Mouse (Mus musculus) MEL (cell line): ENCODE measurements around the gene Tmem268. TPM values are rescaled to one million over a fixed set of nuclear protein-coding genes. Genes with fewer than 3 reads are reported as not detected.

Experiments
- DNase-seq: peaks from one replicate; pipeline ENCODE4 v3.0.0; 2011; ENCODE audit warnings: low read depth, low spot score
- H3K27ac ChIP-seq: 2 replicates; pipeline ENCODE4 v1.5.1; 2012; ENCODE audit warnings: low read depth, mild to moderate bottlenecking, control low read depth, low read length, moderate library complexity; ENCODE audit not compliant: control insufficient read depth
- H3K27me3 ChIP-seq, 2 experiments: fragments of 150-350 bp in 1 of 2; sonication (generic) in 1 of 2; 2 replicates each; pipeline ENCODE4 v1.6.1; 2012; ENCODE audit warnings: low read length in 2 of 2, mild to moderate bottlenecking in 2 of 2, improper control_type of control experiment in 1 of 2, moderate library complexity in 1 of 2; ENCODE audit not compliant: insufficient read depth in 2 of 2, control insufficient read depth in 1 of 2
- H3K36me3 ChIP-seq, 2 experiments: 2 replicates each; pipeline ENCODE4 v1.6.1; 2012 to 2014; ENCODE audit warnings: low read length in 2 of 2, improper control_type of control experiment in 1 of 2, inconsistent platforms in 1 of 2, mild to moderate bottlenecking in 1 of 2; ENCODE audit not compliant: insufficient read depth in 2 of 2, control insufficient read depth in 1 of 2
- H3K4me1 ChIP-seq, 2 experiments: fragments of 150-350 bp in 1 of 2; sonication (generic) in 1 of 2; 2 replicates each; pipeline ENCODE4 v1.6.1; 2012; ENCODE audit warnings: low read length in 2 of 2, improper control_type of control experiment in 1 of 2, mild to moderate bottlenecking in 1 of 2; ENCODE audit not compliant: insufficient read depth in 2 of 2, control insufficient read depth in 1 of 2
- H3K4me3 ChIP-seq, 2 experiments: fragments of 150-350 bp in 1 of 2; sonication (generic) in 1 of 2; 2 replicates each; pipeline ENCODE4 v1.5.1; 2012; ENCODE audit warnings: low read depth in 2 of 2, low read length in 2 of 2, mild to moderate bottlenecking in 2 of 2, moderate library complexity in 2 of 2, control low read depth in 1 of 2, improper control_type of control experiment in 1 of 2; ENCODE audit not compliant: control insufficient read depth in 1 of 2, insufficient read depth in 1 of 2
- H3K79me2 ChIP-seq: 2 replicates; pipeline ENCODE4 v1.6.1; 2012; ENCODE audit warnings: mild to moderate bottlenecking, low read length, moderate library complexity; ENCODE audit not compliant: control insufficient read depth, poor library complexity, insufficient read depth
- H3K9ac ChIP-seq: 2 replicates; pipeline ENCODE4 v1.6.1; 2012; ENCODE audit warnings: low read depth, mild to moderate bottlenecking, control low read depth, low read length, moderate library complexity; ENCODE audit not compliant: control insufficient read depth, poor library complexity, severe bottlenecking
- H3K9me3 ChIP-seq: fragments of 150-350 bp; sonication (generic); replicated peaks from 2 replicates; pipeline ENCODE4 v1.6.1; 2012; ENCODE audit warnings: mild to moderate bottlenecking, low read length, improper control_type of control experiment, moderate library complexity; ENCODE audit not compliant: insufficient read depth
- CHD1 ChIP-seq: IDR thresholded peaks from 2 replicates; pipeline ENCODE4 v1.6.1; 2012; ENCODE audit warnings: low read depth, mild to moderate bottlenecking, inconsistent platforms, low read length, improper control_type of control experiment
- CHD2 ChIP-seq: IDR thresholded peaks from 2 replicates; pipeline ENCODE4 v1.6.1; 2011; ENCODE audit warnings: low read length, improper control_type of control experiment
- E2F4 ChIP-seq: IDR thresholded peaks from 2 replicates; pipeline ENCODE4 v1.6.1; 2011; ENCODE audit warnings: low read depth, low read length, improper control_type of control experiment, borderline replicate concordance
- ELF1 ChIP-seq: IDR thresholded peaks from 2 replicates; pipeline ENCODE4 v1.6.1; 2014; ENCODE audit warnings: low read depth, mild to moderate bottlenecking, inconsistent platforms, low read length, improper control_type of control experiment, moderate library complexity
- GABPA ChIP-seq: IDR thresholded peaks from 2 replicates; pipeline ENCODE4 v1.6.1; 2012; ENCODE audit warnings: low read depth, mild to moderate bottlenecking, inconsistent platforms, low read length, improper control_type of control experiment, moderate library complexity
- HCFC1 ChIP-seq: IDR thresholded peaks from 2 replicates; pipeline ENCODE4 v1.6.1; 2012; ENCODE audit warnings: low read depth, mild to moderate bottlenecking, inconsistent platforms, low read length, improper control_type of control experiment, moderate library complexity
- JUND ChIP-seq: IDR thresholded peaks from 2 replicates; pipeline ENCODE4 v1.6.1; 2011; ENCODE audit warnings: low read depth, mild to moderate bottlenecking, improper control_type of control experiment, low read length
- MAZ ChIP-seq: IDR thresholded peaks from 2 replicates; pipeline ENCODE4 v1.6.1; 2012; ENCODE audit warnings: low read depth, mild to moderate bottlenecking, inconsistent platforms, low read length, improper control_type of control experiment
- MEF2A ChIP-seq: IDR thresholded peaks from 2 replicates; pipeline ENCODE4 v1.6.1; 2014; ENCODE audit warnings: low read depth, mild to moderate bottlenecking, inconsistent platforms, low read length, improper control_type of control experiment; ENCODE audit not compliant: poor library complexity, insufficient replicate concordance, severe bottlenecking; ENCODE audit errors: extremely low read depth
- MXI1 ChIP-seq: IDR thresholded peaks from 2 replicates; pipeline ENCODE4 v1.6.1; 2011; ENCODE audit warnings: mild to moderate bottlenecking, low read depth, low read length, improper control_type of control experiment
- MYC ChIP-seq: IDR thresholded peaks from 2 replicates; pipeline ENCODE4 v1.6.1; 2011; ENCODE audit warnings: low read depth, mild to moderate bottlenecking, low read length, improper control_type of control experiment, moderate library complexity
- NRF1 ChIP-seq: IDR thresholded peaks from 2 replicates; pipeline ENCODE4 v1.6.1; 2014; ENCODE audit warnings: low read depth, mild to moderate bottlenecking, inconsistent platforms, low read length, improper control_type of control experiment, moderate library complexity; ENCODE audit not compliant: poor library complexity, insufficient read depth, severe bottlenecking
- POLR2AphosphoS2 ChIP-seq: IDR thresholded peaks from 2 replicates; pipeline ENCODE4 v1.6.1; 2011; ENCODE audit warnings: low read length, improper control_type of control experiment
- RAD21 ChIP-seq: IDR thresholded peaks from 2 replicates; pipeline ENCODE4 v1.6.1; 2011; ENCODE audit warnings: mild to moderate bottlenecking, low read depth, low read length, improper control_type of control experiment
- SIN3A ChIP-seq: IDR thresholded peaks from 2 replicates; pipeline ENCODE4 v1.6.1; 2012; ENCODE audit warnings: low read length, improper control_type of control experiment, inconsistent platforms
- SMC3 ChIP-seq: IDR thresholded peaks from 2 replicates; pipeline ENCODE4 v1.6.1; 2011; ENCODE audit warnings: low read depth, low read length, improper control_type of control experiment
- UBTF ChIP-seq: IDR thresholded peaks from 2 replicates; pipeline ENCODE4 v1.6.1; 2012; ENCODE audit warnings: low read depth, mild to moderate bottlenecking, inconsistent platforms, low read length, improper control_type of control experiment, moderate library complexity, borderline replicate concordance; ENCODE audit not compliant: insufficient read depth
- ZKSCAN1 ChIP-seq: IDR thresholded peaks from 2 replicates; pipeline ENCODE4 v1.6.1; 2012; ENCODE audit warnings: low read depth, mild to moderate bottlenecking, inconsistent platforms, low read length, improper control_type of control experiment, moderate library complexity
- ZMIZ1 ChIP-seq: IDR thresholded peaks from 2 replicates; pipeline ENCODE4 v1.6.1; 2012; ENCODE audit warnings: low read depth, mild to moderate bottlenecking, inconsistent platforms, low read length, improper control_type of control experiment, moderate library complexity
- polyA plus RNA-seq, 2 experiments: library from polyadenylated mRNA; stranded (reverse) in 1 of 2; unstranded in 1 of 2; fragments of >175 nt in 1 of 2; fragments of >200 nt in 1 of 2; gene quantifications; 2 replicates each; pipeline versions ENCODE4 v1.2.1 to v1.2.4; 2012; ENCODE audit warnings: low replicate concordance in 2 of 2, low read depth in 1 of 2; ENCODE audit not compliant: insufficient read length in 2 of 2, insufficient read depth in 1 of 2, missing spikeins in 1 of 2
- total RNA-seq: library from RNA; depleted of rRNA; stranded (reverse); fragments of 300-350 nt; gene quantifications from 2 replicates; pipeline ENCODE4 v1.2.3, GENCODE M21; 2012

Tmem268 gene
- total and polyA plus RNA-seq, 3 experiments = 8.1 to 11.3 TPM; not detected in 1

DNA sequence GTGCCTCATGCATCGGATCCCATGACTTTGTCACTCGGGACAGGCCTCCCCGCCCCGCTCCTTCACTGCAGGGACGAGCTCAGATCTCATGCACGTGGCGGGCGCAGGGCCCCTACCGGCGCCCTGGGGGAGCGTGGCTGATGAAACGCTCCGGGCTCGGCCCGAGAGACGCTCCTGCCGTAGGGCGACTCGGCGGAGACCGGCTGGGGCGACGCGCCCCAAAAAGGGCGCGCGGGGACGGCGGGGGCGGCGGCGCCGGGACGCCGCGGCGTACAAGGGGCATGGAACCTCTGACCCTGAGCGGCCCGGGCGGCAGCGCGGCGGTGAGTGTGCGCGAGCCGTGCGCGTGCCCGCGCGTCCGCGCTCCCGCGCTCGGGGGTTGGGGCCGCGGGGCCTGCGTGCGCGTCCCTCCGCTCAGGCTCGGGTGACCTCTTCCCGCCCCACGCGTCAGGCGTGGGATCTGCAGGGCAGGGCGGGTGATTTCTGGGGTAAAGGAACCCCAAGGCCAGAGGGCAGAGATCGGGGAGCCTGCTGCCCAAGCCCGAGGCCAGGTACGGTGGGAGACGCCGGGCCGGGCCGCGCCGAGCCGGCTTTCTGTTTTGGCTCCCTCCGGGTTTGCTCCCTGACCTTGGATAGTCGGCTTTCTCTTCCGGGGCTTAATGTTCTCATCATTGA lies at the start of gene Tmem268 (continued):
- 0 out of 2 replicates have a peak, but pooled peaks have one; percentile 13 for TF ChIP-seq ELF1
- TF ChIP-seq GABPA = no peak
- TF ChIP-seq SIN3A = peak; percentile 71; the same call in 1 of the 2 replicates
- no peak for TF ChIP-seq CHD2
- no peak for TF ChIP-seq MAZ

- Histone ChIP-seq H3K36me3 (no peaks in the 10 kb centered on the region), H3K79me2 (no peaks in the 10 kb centered on the region), H3K9me3 (no peaks in the 10 kb centered on the region), H3K27me3 (no peaks in the 10 kb centered on the region), H3K9ac (no peak overlapping the region), H3K4me1 (no peaks in the 10 kb centered on the region), H3K27ac (no peak overlapping the region), H3K4me3 (no peak overlapping the region)
- DNase-seq = no peak
- TF ChIP-seq MXI1 (no peak), MEF2A (no peak), HCFC1 (no peak), CHD1 (no peak), UBTF (no peak), RAD21 (no peak), SMC3 (no peak), E2F4 (no peak), NRF1 (no peak), MYC (no peak), ZKSCAN1 (no peak), ZMIZ1 (no peak), JUND (no peak), POLR2AphosphoS2 (no peak)
- TF ChIP-seq, all 39 proteins: peak for 0
These were observed 45.7 kb upstream of the Tmem268 start for GRCm38 (mm10) chr4:63512921-63513320.
